Mouse (Mus musculus): Measurements from ENCODE around the gene Akt1s1.

Gene Akt1s1

GRCm38 (mm10) chr7:44854356-44855031 lies 5.7 kb downstream of the Akt1s1 start:
- DNase-seq: peak; percentile 85

DNA sequence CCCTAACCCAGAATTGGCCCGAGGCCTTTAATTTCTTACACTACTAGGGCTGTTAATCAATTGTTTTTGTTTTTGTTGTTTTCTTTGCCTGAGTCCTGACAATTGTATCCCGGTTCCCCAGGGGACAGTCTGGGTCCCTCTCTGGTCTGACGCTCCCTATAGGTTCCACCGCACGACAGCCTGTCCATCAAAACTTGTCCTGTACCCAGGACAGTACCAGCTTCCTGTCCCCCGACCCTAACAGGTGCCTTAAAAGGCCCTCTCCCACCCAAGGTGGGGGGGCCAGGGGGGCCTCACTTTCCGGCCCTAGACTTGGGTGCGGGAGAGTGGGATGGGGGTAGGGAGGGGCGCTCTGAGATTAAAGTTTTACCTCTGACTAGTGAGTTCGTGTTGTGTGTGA lies 6.2 kb downstream of the Akt1s1 start:
- DNase-seq: peak; percentile 56

DNA sequence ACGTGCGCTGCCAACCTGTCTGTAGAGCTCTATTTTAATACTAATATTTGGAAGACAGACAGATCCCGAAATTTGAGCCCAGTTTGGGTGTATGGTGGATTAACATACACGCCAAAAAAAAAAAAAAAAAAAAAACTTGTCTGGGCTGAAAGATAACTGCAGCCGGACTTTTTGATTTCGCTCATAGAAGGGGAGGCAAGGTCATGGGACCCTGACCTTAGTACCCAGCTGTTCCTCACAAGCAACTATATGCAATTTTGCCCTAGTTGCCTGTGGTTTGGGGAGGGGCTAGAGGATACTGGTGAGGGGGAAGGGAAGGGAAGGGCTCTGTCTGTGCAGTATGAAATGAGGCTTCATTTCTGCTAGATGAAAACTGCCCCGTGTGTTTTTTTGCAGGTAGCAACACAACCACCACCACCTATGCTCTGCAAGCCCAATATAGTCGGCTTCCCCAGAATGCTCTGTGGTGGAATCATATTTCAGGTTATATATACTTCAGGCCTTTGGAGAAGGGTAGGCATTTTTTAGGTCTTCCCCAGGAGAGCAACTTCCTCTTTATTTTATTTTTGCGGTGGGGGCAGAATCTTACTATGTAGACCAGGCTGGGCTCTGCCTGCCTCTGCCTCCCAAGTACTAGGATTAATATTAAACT lies 7.6 kb downstream of the Akt1s1 start:
- DNase-seq: peak; percentile 62

GRCm38 (mm10) chr7:44857042-44857552 lies 8.3 kb downstream of the Akt1s1 start, which contains the start of gene Pnkp:
Pnkp (plus strand) TSS chr7:44857139.
- DNase-seq: peak; percentile 88

DNA sequence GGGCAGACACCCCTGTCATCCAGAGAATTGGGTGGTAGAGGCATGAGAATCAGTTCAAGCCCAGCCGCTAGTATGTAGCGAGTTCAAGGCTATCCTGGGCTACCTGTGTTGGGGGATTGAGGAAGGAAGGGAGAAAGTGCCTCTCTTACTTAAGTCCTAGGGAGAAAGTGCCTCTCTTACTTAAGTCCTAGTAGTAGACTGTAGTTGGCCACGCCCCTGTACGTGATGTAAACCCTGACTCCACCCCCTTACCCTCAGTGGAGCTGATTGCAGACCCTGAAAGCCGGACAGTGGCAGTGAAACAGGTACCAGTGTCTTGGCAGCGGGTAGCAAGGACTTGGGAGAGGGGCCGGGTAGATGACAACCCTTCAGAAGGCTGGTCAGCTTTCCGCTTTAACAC lies 9.1 kb downstream of the Akt1s1 start:
- DNase-seq: peak; percentile 62

DNA sequence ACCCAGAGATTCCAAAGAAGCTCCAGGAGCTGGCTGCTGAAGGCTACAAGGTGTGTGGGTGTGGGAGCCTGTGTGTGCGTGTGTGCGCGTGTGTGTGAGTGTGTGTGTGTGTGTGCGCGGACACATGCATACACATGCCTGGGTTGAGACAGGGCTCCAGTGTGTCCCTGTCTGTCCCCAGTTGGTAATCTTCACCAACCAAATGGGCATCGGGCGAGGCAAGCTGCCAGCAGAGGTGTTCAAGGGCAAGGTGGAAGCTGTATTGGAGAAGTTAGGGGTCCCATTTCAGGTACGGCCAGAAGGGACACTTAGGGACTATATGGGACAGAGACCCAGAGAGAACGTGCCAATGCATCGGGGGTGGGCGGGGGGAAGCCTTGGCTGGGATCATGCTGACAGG lies 11.1 kb downstream of the Akt1s1 start:
- DNase-seq: no peak

DNA sequence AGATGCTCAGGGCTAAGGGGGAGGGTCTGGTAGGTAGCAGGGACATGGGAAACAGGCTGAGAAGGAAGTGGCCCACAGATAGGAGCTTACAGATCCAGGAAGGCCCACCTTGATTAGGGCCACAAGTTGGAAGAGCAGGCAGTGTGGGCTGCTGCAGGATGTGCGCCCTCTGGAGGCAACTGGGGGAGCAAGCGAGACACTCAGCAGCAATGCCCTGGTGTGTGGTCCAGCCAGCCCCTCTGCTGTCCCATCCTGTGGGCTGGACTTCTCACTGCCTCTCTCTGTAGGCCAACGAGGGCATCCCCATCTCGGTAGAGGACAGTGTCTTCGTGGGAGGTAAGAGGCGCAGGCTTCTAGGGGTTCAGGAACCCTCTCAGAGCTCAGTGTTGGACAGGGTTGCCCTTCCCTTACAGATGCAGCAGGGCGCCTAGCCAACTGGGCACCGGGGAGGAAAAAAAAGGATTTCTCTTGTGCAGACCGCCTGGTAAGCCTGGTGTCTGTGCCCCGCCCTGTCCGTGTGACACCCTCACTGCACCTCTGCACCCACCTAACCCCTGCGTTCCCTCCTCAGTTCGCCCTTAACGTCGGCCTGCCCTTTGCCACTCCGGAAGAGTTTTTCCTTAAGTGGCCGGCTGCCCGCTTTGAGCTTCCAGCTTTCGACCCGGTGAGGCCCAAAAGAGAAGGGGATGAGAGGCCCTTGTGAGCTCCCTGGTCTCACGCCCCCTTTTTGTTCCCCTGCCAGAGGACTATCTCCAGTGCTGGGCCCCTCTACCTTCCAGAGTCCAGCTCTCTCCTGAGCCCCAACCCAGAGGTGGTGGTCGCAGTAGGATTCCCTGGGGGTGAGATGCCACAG lies 12.0 kb downstream of the Akt1s1 start:
- peak; percentile 70 for DNase-seq

- DNase-seq: no peak
These were observed 12.6 kb downstream of the Akt1s1 start for GRCm38 (mm10) chr7:44861429-44861816.

- no peak for DNase-seq
These were observed 13.6 kb downstream of the Akt1s1 start for GRCm38 (mm10) chr7:44862434-44862833.

GRCm38 (mm10) chr7:44863210-44863609 lies 14.4 kb downstream of the Akt1s1 start:
- DNase-seq: no peak

DNA sequence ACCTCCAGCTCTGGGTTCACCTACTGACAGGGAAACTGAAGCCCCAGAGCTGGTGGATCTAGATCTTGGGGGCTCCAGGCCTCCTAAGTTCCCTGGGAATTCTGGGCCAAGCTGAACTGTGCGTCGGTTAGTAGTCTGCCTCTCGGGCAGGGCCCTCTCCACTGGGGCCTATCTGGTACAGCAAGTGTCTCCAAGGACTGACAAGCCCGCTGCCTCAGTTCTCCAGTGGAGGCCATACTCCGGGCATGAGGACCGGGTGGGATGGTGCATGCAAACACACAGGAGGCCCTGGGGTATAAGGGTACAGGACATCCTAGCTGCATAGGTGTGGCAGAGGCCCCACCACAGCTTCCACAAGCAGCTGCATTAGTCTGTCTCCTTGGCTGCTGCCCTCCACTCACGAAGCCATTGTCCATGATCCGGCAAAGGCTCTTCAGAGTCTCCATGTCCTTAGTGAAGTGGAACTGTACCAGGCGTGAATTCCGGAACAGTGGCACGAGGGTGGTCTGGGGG lies 15.2 kb downstream of the Akt1s1 start:
- no peak for DNase-seq

- no peak for DNase-seq
These were observed 16.1 kb downstream of the Akt1s1 start for GRCm38 (mm10) chr7:44864595-44865542.

DNA sequence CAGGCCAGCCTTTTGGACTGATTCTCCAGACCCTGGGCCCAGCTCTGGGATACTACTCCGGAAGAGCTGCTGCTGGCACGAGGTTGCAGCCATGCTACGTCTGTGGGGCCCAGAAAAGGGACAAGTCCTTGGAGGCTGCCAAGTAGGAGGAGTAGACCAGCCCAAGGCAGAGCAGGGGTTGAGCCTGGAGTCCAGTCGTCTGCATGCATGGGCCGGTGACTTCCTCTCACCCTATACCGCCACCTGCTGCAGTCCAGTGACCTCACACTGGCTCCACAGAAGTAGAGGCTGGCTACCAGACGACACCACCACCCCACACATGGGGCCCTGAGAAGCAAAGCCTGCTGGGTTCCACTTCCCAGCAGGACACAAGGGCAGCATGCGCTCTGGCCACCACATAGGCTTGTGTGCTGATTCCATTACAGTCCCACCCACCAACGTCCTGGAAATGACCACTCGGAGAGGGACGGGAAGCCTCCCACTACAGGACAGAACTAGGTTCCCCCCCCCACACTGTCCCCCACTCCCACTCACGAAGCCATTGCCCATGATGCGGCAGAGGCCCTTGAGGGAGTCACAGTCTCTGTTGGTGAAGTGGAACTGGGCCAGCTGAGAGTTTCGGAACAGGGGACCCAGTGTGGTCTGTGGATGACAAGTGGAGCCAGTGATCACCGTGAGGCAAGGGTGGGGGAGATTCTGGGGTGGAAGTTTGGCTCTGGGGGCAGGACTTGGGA lies 17.7 kb downstream of the Akt1s1 start:
- DNase-seq: no peak

DNA sequence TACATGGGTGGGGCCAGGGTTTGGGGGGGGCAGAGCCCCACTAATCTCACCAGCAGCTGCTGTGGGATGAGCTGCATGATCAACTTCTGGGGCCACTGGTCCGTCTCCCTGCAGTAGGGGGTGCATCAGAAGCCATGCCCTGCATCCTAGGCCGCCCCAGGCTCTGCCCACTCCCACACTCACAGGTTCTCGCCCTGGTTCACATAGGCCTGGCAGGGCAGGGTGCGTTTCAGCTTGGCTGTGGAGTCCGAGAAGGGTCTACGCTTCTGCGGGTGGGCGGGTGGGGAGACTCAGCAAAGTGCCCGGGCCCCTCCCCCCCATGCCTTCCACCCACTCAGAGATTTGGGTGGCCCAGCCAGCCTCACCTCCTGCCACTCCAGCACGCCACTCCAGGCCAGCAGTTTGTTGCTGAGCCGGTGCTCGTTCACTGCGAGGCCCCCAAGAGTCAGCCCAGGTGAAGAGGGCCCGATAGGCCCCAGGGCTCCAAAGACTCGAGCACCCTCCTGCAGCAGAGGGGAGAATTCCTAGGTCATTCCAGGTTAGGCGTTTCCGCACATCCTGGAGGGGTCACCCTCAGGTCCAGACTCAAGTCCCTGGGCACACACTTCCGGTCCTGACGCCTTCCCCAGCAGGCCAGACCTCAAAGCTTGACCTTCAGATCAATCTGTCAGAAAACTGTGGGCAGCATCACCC lies 18.4 kb downstream of the Akt1s1 start:
- no peak for DNase-seq

GRCm38 (mm10) chr7:44867802-44868201 lies 19.0 kb downstream of the Akt1s1 start:
- DNase-seq: no peak

GRCm38 (mm10) chr7:44868465-44868864 lies 19.7 kb downstream of the Akt1s1 start:
- DNase-seq: no peak

GRCm38 (mm10) chr7:44868919-44869696 lies 20.3 kb downstream of the Akt1s1 start:
- DNase-seq: peak; percentile 71

- DNase-seq: peak; percentile 87
These were observed 21.1 kb downstream of the Akt1s1 start, which contains the start of gene Ptov1 for GRCm38 (mm10) chr7:44869697-44870528. Ptov1 (minus strand) TSS chr7:44869788.

DNA sequence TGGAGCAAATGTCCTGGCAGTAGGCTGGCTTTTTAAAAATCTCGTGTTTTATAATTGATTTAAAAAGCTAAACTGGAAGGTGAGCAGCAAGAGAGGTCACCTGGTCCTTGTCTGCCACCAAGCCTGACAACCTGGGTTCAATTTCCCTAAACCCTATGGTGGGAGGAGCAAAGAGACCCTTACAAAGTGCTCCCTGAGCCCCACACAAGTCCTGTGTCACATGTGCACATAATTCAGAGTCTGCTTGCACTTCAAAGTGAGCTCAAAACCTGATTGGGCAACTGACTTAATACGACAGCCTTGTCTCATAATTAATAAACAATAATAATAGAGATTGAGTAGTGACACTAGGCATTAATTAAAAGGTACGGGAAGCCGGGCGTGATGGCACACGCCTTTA lies 21.8 kb downstream of the Akt1s1 start:
- no peak for DNase-seq

Data from thymus, postnatal 14 days (tissue).